Mouse (Mus musculus): ENCODE measurements around the gene Calhm1.

The Calhm1 gene

DNA sequence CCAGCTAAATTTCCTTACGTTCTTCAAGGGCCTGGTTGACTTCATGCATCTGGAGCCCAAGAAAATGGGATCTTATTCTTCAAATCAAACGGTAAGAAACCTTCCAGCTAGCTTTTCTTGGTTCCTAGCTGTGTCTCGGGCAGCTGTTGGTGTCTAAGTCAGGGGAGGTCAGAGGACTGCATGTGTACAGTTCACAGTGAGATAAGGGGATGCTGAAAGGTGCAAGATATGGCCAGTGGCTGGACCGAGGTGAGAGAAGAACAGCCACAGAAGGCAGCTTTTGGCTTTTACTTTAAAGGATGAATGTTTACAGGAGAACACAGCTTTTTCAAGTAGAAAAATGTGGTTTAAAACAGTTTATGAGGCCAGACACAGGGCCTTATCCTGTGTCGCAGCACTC, 43.0 kb downstream of the Calhm1 start:
- ATAC-seq (ENCODE audit: insufficient number of reproducible peaks, low FRiP score, low TSS enrichment): no peak

Data from cerebellum, adult (tissue).